Mouse (Mus musculus): ENCODE data around the gene Dspp. TPM values are rescaled to one million over a fixed set of nuclear protein-coding genes. Genes with fewer than 3 reads are reported as not detected.
A peak's percentile ranks its signal among the peaks of the same experiment; 100 is the strongest.

Dspp gene
- polyA plus RNA-seq, 1 experiment: not detected

- TF ChIP-seq CTCF (IDR thresholded peaks at IDR 0.05; ENCODE audit: insufficient read depth, low read length): no peak
- TF ChIP-seq POLR2A (IDR thresholded peaks at IDR 0.05; ENCODE audit: borderline replicate concordance, extremely low read depth, low read depth, low read length): no peak
- 79% methylated on average over 1 of the region's 1 CpGs for WGBS
- Histone ChIP-seq H3K4me3 (replicated peaks; ENCODE audit: extremely low read depth, low read depth, low read length) (no peak overlapping the region), H3K4me1 (ENCODE audit: control insufficient read depth, insufficient read depth, low read length) (no peaks in the 10 kb centered on the region)
- no peak for DNase-seq
These were observed 13.2 kb downstream of the Dspp start for GRCm38 (mm10) chr5:104183743-104184142.

GRCm38 (mm10) chr5:104187281-104187680 lies 16.8 kb downstream of the Dspp start:
- Histone ChIP-seq H3K4me1 (ENCODE audit: control insufficient read depth, insufficient read depth, low read length) (no peaks in the 10 kb centered on the region), H3K4me3 (replicated peaks; ENCODE audit: extremely low read depth, low read depth, low read length) (no peak overlapping the region)
- DNase-seq: no peak
- TF ChIP-seq CTCF (IDR thresholded peaks at IDR 0.05; ENCODE audit: insufficient read depth, low read length): no peak
- TF ChIP-seq POLR2A (IDR thresholded peaks at IDR 0.05; ENCODE audit: borderline replicate concordance, extremely low read depth, low read depth, low read length): no peak
- 71% methylated on average over 3 of the region's 3 CpGs for WGBS

DNA sequence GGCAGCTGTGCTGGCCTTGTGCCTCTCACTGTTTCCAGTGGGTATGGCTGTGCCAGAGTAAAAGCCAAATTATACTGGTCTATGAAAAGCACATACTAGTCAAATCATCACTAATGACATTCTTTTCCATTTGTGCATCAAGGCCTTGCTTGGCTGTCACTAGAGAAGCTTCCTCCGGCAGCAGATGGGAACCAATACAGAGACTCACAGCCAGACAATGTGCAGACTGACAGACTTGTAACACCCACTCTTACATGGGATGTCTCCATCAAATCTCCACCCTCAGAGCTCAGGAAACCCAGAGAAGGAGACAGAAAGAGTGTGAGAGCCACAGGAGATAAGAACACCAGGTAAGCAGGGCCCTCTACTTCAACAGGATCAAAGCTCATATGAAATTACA lies 24.6 kb downstream of the Dspp start:
- H3K4me3 ChIP-seq (replicated peaks; ENCODE audit: extremely low read depth, low read depth, low read length): no peak overlapping the region
- DNase-seq: no peak
- TF ChIP-seq POLR2A (IDR thresholded peaks at IDR 0.05; ENCODE audit: borderline replicate concordance, extremely low read depth, low read depth, low read length) (no peak), CTCF (IDR thresholded peaks at IDR 0.05; ENCODE audit: insufficient read depth, low read length) (no peak)
- H3K4me1 ChIP-seq (ENCODE audit: control insufficient read depth, insufficient read depth, low read length): no peaks in the 10 kb centered on the region
- WGBS: 85% methylated on average over 1 of the region's 1 CpGs

DNA sequence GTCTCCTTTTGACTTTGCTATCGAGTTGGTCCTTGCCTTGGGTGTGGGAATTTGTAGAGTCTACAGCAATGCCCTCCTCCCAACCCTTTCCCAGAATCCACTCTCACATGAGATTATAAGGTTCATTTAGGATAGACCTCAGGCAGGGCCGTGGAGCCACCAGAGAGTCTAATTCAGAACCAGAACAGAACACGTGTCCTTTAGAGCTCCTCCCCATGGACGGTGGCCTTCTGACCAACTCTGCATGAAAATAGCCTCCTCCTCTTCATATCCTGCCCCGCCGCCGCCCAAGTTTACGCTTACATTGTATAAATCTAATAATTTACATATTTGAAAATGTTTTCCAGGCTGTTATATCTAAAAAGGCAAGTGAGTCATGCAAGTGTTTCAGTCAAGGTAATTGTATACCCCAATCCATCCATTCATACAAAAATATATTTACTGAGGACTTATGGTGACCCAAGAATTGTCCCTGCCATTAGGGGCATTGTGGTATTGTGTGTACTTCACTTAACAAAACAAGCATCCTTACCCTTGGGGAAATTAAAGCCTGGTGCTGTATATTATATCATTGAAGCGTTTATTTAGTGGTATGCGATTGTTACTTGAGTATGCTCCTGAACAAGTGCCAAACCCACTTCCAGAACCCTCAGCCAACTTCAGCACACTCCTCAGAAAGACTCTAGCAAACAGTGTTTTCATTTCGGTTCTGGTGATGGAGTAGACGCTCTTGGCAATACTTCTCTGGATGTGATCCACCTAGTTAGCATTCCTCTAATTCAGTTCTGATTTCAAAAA lies 30.8 kb downstream of the Dspp start:
- DNase-seq: no peak
- Histone ChIP-seq H3K4me3 (replicated peaks; ENCODE audit: extremely low read depth, low read depth, low read length) (no peak overlapping the region), H3K4me1 (ENCODE audit: control insufficient read depth, insufficient read depth, low read length) (no peaks in the 10 kb centered on the region)
- TF ChIP-seq POLR2A (IDR thresholded peaks at IDR 0.05; ENCODE audit: borderline replicate concordance, extremely low read depth, low read depth, low read length): no peak
- no peak for TF ChIP-seq CTCF (IDR thresholded peaks at IDR 0.05; ENCODE audit: insufficient read depth, low read length)
- WGBS: 59% methylated on average over 12 of the region's 12 CpGs

GRCm38 (mm10) chr5:104202351-104202750 lies 31.8 kb downstream of the Dspp start, which contains the start of gene Dmp1:
Gene Dmp1, plus strand, starts transcription at chr5:104202613.
- Histone ChIP-seq H3K4me3 (replicated peaks; ENCODE audit: extremely low read depth, low read depth, low read length) (no peak within 1 kb of the TSS), H3K4me1 (ENCODE audit: control insufficient read depth, insufficient read depth, low read length) (no peaks in the 10 kb centered on the region)
- 49% methylated on average over 5 of the region's 5 CpGs for WGBS
- TF ChIP-seq CTCF (IDR thresholded peaks at IDR 0.05; ENCODE audit: insufficient read depth, low read length) (no peak), POLR2A (IDR thresholded peaks at IDR 0.05; ENCODE audit: borderline replicate concordance, extremely low read depth, low read depth, low read length) (no peak)
- no peak for DNase-seq

GRCm38 (mm10) chr5:104212531-104212930 lies 42.0 kb downstream of the Dspp start:
- H3K4me1 ChIP-seq (ENCODE audit: control insufficient read depth, insufficient read depth, low read length): no peaks in the 10 kb centered on the region
- no peak for TF ChIP-seq POLR2A (IDR thresholded peaks at IDR 0.05; ENCODE audit: borderline replicate concordance, extremely low read depth, low read depth, low read length)
- no peak for TF ChIP-seq CTCF (IDR thresholded peaks at IDR 0.05; ENCODE audit: insufficient read depth, low read length)
- no peak for DNase-seq
- WGBS: 77% methylated on average over 11 of the region's 11 CpGs
- H3K4me3 ChIP-seq (replicated peaks; ENCODE audit: extremely low read depth, low read depth, low read length): no peak overlapping the region

DNA sequence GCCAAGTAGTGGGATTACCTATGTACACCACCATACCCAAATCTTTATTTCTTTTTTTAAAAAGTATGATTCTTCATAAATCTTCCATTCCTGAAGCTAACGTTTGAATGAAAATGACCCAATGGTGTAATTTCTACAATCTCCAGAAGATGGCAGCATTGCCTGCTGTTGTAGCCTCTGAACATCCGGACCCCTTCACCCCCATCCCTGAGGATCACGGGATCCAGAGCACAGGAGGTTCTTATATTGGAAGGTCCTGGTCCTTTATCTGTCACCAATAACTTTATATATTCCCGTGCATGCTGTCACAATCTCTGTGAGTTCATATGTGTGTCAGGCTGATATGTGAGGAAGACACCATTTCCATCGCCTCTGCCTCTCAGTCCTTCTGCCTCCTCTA lies 48.4 kb downstream of the Dspp start:
- Histone ChIP-seq H3K4me1 (ENCODE audit: control insufficient read depth, insufficient read depth, low read length) (0 out of 2 replicates have a peak, but pooled peaks cover 3% of the 10 kb centered on the region), H3K4me3 (replicated peaks; ENCODE audit: extremely low read depth, low read depth, low read length) (no peak overlapping the region)
- 22% methylated on average over 5 of the region's 5 CpGs for WGBS
- no peak for TF ChIP-seq POLR2A (IDR thresholded peaks at IDR 0.05; ENCODE audit: borderline replicate concordance, extremely low read depth, low read depth, low read length)
- TF ChIP-seq CTCF (IDR thresholded peaks at IDR 0.05; ENCODE audit: insufficient read depth, low read length): peak; percentile 67
- no peak for DNase-seq

DNA sequence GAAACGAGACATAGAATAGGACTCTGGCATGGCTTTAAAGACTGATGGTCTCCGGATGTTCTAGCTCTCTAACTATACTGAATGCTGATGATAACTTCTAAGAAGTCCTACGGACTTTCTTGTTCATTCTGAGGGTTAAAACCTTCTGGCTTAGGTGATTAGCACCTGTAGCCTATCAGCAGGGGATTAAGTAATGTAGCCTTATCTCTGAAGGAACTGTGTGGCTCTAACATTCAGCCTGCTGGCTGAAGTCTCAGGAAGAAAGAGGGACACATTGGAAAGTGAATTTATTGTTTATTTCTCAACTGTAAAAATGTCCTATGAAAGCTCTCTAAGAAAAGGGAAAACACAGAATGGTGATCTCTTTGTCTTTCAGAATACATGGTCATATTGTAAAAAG lies 53.8 kb downstream of the Dspp start:
- no peak for DNase-seq
- H3K4me1 ChIP-seq (ENCODE audit: control insufficient read depth, insufficient read depth, low read length): 0 out of 2 replicates have a peak, but pooled peaks cover 4% of the 10 kb centered on the region
- TF ChIP-seq CTCF (IDR thresholded peaks at IDR 0.05; ENCODE audit: insufficient read depth, low read length) (no peak), POLR2A (IDR thresholded peaks at IDR 0.05; ENCODE audit: borderline replicate concordance, extremely low read depth, low read depth, low read length) (no peak)
- 52% methylated on average over 3 of the region's 3 CpGs for WGBS
- no peak overlapping the region for H3K4me3 ChIP-seq (replicated peaks; ENCODE audit: extremely low read depth, low read depth, low read length)

- TF ChIP-seq CTCF (IDR thresholded peaks at IDR 0.05; ENCODE audit: insufficient read depth, low read length): no peak
- Histone ChIP-seq H3K4me1 (ENCODE audit: control insufficient read depth, insufficient read depth, low read length) (0 out of 2 replicates have a peak, but pooled peaks cover 4% of the 10 kb centered on the region), H3K4me3 (replicated peaks; ENCODE audit: extremely low read depth, low read depth, low read length) (no peak overlapping the region)
- DNase-seq: no peak
These were observed 54.2 kb downstream of the Dspp start for GRCm38 (mm10) chr5:104224750-104225149.

DNA sequence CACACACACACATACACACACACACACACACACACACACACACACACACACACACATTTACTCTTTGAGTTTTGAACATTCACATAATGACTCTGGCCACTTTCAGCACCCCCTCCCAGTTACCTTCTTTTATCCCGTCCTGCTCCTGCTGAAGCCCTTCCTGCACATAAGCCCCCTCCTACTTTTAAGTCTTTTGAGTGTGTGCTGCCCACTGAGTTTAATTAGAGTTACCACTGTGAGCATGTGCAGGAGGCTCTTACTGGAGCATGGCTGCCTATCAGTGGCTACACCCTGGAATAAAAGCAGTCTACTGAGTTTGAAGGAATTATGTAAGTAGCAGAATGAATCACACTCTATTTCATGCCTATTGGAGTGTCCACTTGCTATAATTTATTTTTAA lies 58.0 kb downstream of the Dspp start:
- no peak for DNase-seq
- 48% methylated on average over 1 of the region's 1 CpGs for WGBS
- Histone ChIP-seq H3K4me3 (replicated peaks; ENCODE audit: extremely low read depth, low read depth, low read length) (no peak overlapping the region), H3K4me1 (ENCODE audit: control insufficient read depth, insufficient read depth, low read length) (0 out of 2 replicates have a peak, but pooled peaks cover 4% of the 10 kb centered on the region)
- TF ChIP-seq POLR2A (IDR thresholded peaks at IDR 0.05; ENCODE audit: borderline replicate concordance, extremely low read depth, low read depth, low read length): no peak
- no peak for TF ChIP-seq CTCF (IDR thresholded peaks at IDR 0.05; ENCODE audit: insufficient read depth, low read length)

Other genes with a start within 250 kb of the Dspp start
- 0.14 TPM in 1 of 2 replicates, not detected in the other for gene Hsd17b13, start 193.3 kb upstream of the Dspp start, polyA plus RNA-seq (2012; rRNA removed)
- gene Hsd17b11, start 148.8 kb upstream of the Dspp start, polyA plus RNA-seq (2012; rRNA removed): 39.8 and 53.1 TPM in 2 replicates
- gene Nudt9, start 124.4 kb upstream of the Dspp start, polyA plus RNA-seq (2012; rRNA removed): 51.1 and 61.6 TPM in 2 replicates
- gene Gm17660, start 93.1 kb upstream of the Dspp start, polyA plus RNA-seq (2012; rRNA removed): not detected in 2 replicates
- 214 and 298 TPM in 2 replicates for gene Sparcl1, start 57.0 kb upstream of the Dspp start, polyA plus RNA-seq (2012; rRNA removed)
- gene Dmp1, start 31.9 kb downstream of the Dspp start, polyA plus RNA-seq (2012; rRNA removed): not detected in 2 replicates
- gene Ibsp, start 128.5 kb downstream of the Dspp start, polyA plus RNA-seq (2012; rRNA removed): not detected in 2 replicates
- gene Mepe, start 154.6 kb downstream of the Dspp start, polyA plus RNA-seq (2012; rRNA removed): not detected in 2 replicates